Mouse (Mus musculus) stomach, postnatal 0 days (tissue): Measurements from ENCODE around the gene Slc5a5.

Experiments used
- CTCF ChIP-seq: IDR thresholded peaks from 2 replicates; pipeline ENCODE4 v1.5.1; 2016; ENCODE audit warnings: antibody characterized with exemption, low read depth, mild to moderate bottlenecking, moderate library complexity
- EP300 ChIP-seq: optimal IDR thresholded peaks from 2 replicates; pipeline ENCODE3; 2016; ENCODE audit warnings: antibody characterized with exemption

DNA sequence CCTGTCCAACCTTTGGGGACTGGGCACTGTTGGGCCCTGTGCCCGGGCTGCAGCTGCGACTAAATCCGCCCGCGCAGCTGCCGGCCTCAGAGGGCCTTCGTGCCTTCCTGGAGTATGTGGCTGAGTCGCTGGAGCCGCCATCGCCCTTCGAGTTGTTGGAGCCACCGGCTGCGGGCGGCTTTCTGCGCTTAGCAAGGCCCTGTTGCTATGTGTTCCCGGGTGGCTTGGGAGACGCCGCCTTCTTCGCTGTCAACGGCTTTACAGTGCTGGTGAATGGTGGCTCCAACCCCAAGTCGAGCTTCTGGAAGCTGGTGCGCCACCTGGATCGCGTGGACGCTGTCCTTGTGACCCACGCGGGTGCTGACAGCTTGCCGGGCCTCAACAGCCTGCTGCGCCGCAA is 20.4 kb upstream of the Slc5a5 start:
- TF ChIP-seq CTCF (no peak), EP300 (no peak)
